Mouse (Mus musculus) limb, embryonic 11.5 days (tissue): ENCODE data around the gene Gm5460. TPM values are rescaled to one million over a fixed set of nuclear protein-coding genes. Genes with fewer than 3 reads are reported as not detected.

Experiments
- ATAC-seq: fragments of 200-750 bp; cut with Nextera tagmentation; 2 replicates; pipeline ENCODE4 v1.8.0; 2017; ENCODE audit warnings: low read depth; ENCODE audit not compliant: insufficient number of reproducible peaks, low FRiP score, low TSS enrichment
- DNase-seq: peaks from one replicate; pipeline ENCODE4 v3.0.0-alpha.2; 2015; ENCODE audit warnings: low spot score
- H3K27ac ChIP-seq: fragments of 300-500 bp; sonication (generic); replicated peaks from 2 replicates; pipeline ENCODE4 v1.5.1; 2014; ENCODE audit warnings: low read depth, mild to moderate bottlenecking, low read length
- H3K27me3 ChIP-seq: fragments of 300-500 bp; sonication (generic); 2 replicates; pipeline ENCODE4 v1.6.1; 2014; ENCODE audit warnings: mild to moderate bottlenecking, low read length, mixed read lengths; ENCODE audit not compliant: control insufficient read depth, insufficient read depth
- H3K36me3 ChIP-seq: fragments of 300-500 bp; sonication (generic); 2 replicates; pipeline ENCODE4 v1.6.1; 2014; ENCODE audit warnings: mild to moderate bottlenecking, low read length, moderate library complexity, mixed read lengths; ENCODE audit not compliant: control insufficient read depth, insufficient read depth
- H3K4me1 ChIP-seq: fragments of 300-500 bp; sonication (generic); 2 replicates; pipeline ENCODE4 v1.6.1; 2014; ENCODE audit warnings: low read length, mixed read lengths; ENCODE audit not compliant: control insufficient read depth, insufficient read depth
- H3K4me2 ChIP-seq: fragments of 300-500 bp; sonication (generic); 2 replicates; pipeline ENCODE4 v1.6.1; 2014; ENCODE audit warnings: low read depth, mild to moderate bottlenecking, moderate library complexity; ENCODE audit not compliant: severe bottlenecking
- H3K4me3 ChIP-seq: fragments of 300-500 bp; sonication (generic); 2 replicates; pipeline ENCODE4 v1.5.1; 2014; ENCODE audit warnings: low read depth, low read length
- H3K9ac ChIP-seq: fragments of 300-500 bp; sonication (generic); 2 replicates; pipeline ENCODE4 v1.6.1; 2014; ENCODE audit warnings: mild to moderate bottlenecking, low read length
- H3K9me3 ChIP-seq: fragments of 300-500 bp; sonication (generic); 2 replicates; pipeline ENCODE4 v1.6.1; 2016; ENCODE audit warnings: low read length; ENCODE audit not compliant: control insufficient read depth
- WGBS: fragments of 180-500 bp; shearing (Covaris S2); extraction: QIAGEN DNeasy Blood & Tissue Kit; methylation state at CpG from one replicate; pipeline ENCODE4 v1.1.7; 2014; 5-methylcytosine and 5-hydroxymethylcytosine counted together
- polyA plus RNA-seq: library from polyadenylated mRNA; unstranded; fragments of >200 nt; fragmentation: Nextera tagmentation; extraction: Ambion mirVana; gene quantifications from 2 replicates; pipeline ENCODE4 v1.2.1, GENCODE M21; 2014

The Gm5460 gene
- polyA plus RNA-seq, 1 experiment from 2014 or later = not detected

GRCm38 (mm10) chr14:33993521-33994289 lies 22.9 kb upstream of the Gm5460 start:
- H3K4me1 ChIP-seq = no peaks in the 10 kb centered on the region
- H3K9ac ChIP-seq = no peak overlapping the region
- H3K36me3 ChIP-seq = no peaks in the 10 kb centered on the region
- H3K9me3 ChIP-seq = no peaks in the 10 kb centered on the region
- no peaks in the 10 kb centered on the region for H3K27me3 ChIP-seq
- DNase-seq = no peak
- no peak overlapping the region for H3K4me3 ChIP-seq
- no peak overlapping the region for H3K4me2 ChIP-seq
- WGBS = 85% methylated on average over 6 of the region's 6 CpGs
- H3K27ac ChIP-seq = no peak overlapping the region
- no peak for ATAC-seq

GRCm38 (mm10) chr14:33997427-33997826 lies 19.1 kb upstream of the Gm5460 start:
- no peaks in the 10 kb centered on the region for H3K36me3 ChIP-seq
- no peaks in the 10 kb centered on the region for H3K9me3 ChIP-seq
- no peaks in the 10 kb centered on the region for H3K4me1 ChIP-seq
- no peak overlapping the region for H3K27ac ChIP-seq
- DNase-seq (peak; percentile 32), ATAC-seq (no peak)
- no peak overlapping the region for H3K9ac ChIP-seq
- H3K4me3 ChIP-seq = no peak overlapping the region
- no peak overlapping the region for H3K4me2 ChIP-seq
- WGBS = 47% methylated on average over 6 of the region's 6 CpGs
- H3K27me3 ChIP-seq = no peaks in the 10 kb centered on the region

GRCm38 (mm10) chr14:34000076-34000475 lies 16.5 kb upstream of the Gm5460 start:
- H3K4me3 ChIP-seq = no peak overlapping the region
- no peaks in the 10 kb centered on the region for H3K27me3 ChIP-seq
- H3K9me3 ChIP-seq = no peaks in the 10 kb centered on the region
- H3K36me3 ChIP-seq = no peaks in the 10 kb centered on the region
- DNase-seq (no peak), ATAC-seq (no peak)
- no peak overlapping the region for H3K4me2 ChIP-seq
- H3K9ac ChIP-seq = no peak overlapping the region
- H3K27ac ChIP-seq = no peak overlapping the region
- no peaks in the 10 kb centered on the region for H3K4me1 ChIP-seq

- H3K4me2 ChIP-seq = no peak overlapping the region
- no peak for ATAC-seq
- no peaks in the 10 kb centered on the region for H3K36me3 ChIP-seq
- H3K4me3 ChIP-seq = no peak overlapping the region
- no peak for DNase-seq
- no peak overlapping the region for H3K9ac ChIP-seq
- H3K27me3 ChIP-seq = no peaks in the 10 kb centered on the region
- H3K9me3 ChIP-seq = no peaks in the 10 kb centered on the region
- no peaks in the 10 kb centered on the region for H3K4me1 ChIP-seq
- no peak overlapping the region for H3K27ac ChIP-seq
These were observed 15.1 kb upstream of the Gm5460 start for GRCm38 (mm10) chr14:34001445-34001844.

- no peak overlapping the region for H3K4me2 ChIP-seq
- WGBS = 89% methylated on average over 5 of the region's 5 CpGs
- no peaks in the 10 kb centered on the region for H3K9me3 ChIP-seq
- H3K9ac ChIP-seq = no peak overlapping the region
- H3K4me1 ChIP-seq = no peaks in the 10 kb centered on the region
- no peak overlapping the region for H3K27ac ChIP-seq
- no peak for ATAC-seq
- H3K27me3 ChIP-seq = no peaks in the 10 kb centered on the region
- no peak overlapping the region for H3K4me3 ChIP-seq
- H3K36me3 ChIP-seq = no peaks in the 10 kb centered on the region
- DNase-seq = no peak
These were observed 14.2 kb upstream of the Gm5460 start for GRCm38 (mm10) chr14:34002358-34002757.

GRCm38 (mm10) chr14:34015063-34015462 lies 1.5 kb upstream of the Gm5460 start, which contains the start of gene Gm30083:
TSS of gene Gm30083 (minus strand) at chr14:34015182.
- Histone ChIP-seq H3K36me3 (no peaks in the 10 kb centered on the region), H3K4me2 (no peak within 1 kb of the TSS), H3K27ac (no peak within 1 kb of the TSS), H3K9ac (no peak within 1 kb of the TSS), H3K4me1 (no peaks in the 10 kb centered on the region), H3K4me3 (no peak within 1 kb of the TSS), H3K9me3 (no peaks in the 10 kb centered on the region), H3K27me3 (no peaks in the 10 kb centered on the region)
- no peak for ATAC-seq
- WGBS = 84% methylated on average over 3 of the region's 3 CpGs
- DNase-seq = no peak

- Histone ChIP-seq H3K4me2 (no peak overlapping the region), H3K9ac (no peak overlapping the region), H3K27ac (no peak overlapping the region), H3K9me3 (no peaks in the 10 kb centered on the region), H3K27me3 (no peaks in the 10 kb centered on the region), H3K36me3 (no peaks in the 10 kb centered on the region), H3K4me3 (no peak overlapping the region), H3K4me1 (no peaks in the 10 kb centered on the region)
- WGBS = 92% methylated on average over 2 of the region's 2 CpGs
- DNase-seq = no peak
- ATAC-seq = no peak
These were observed 380 bp downstream of the Gm5460 start for GRCm38 (mm10) chr14:34016938-34017337.

GRCm38 (mm10) chr14:34026710-34027109 lies 10.2 kb downstream of the Gm5460 start:
- no peak for DNase-seq
- H3K36me3 ChIP-seq = no peaks in the 10 kb centered on the region

More at GRCm38 (mm10) chr14:34026710-34027109, 10.2 kb downstream of the Gm5460 start:
- WGBS = 72% methylated on average over 2 of the region's 2 CpGs
- no peaks in the 10 kb centered on the region for H3K9me3 ChIP-seq
- H3K4me1 ChIP-seq = no peaks in the 10 kb centered on the region
- H3K27ac ChIP-seq = no peak overlapping the region
- H3K27me3 ChIP-seq = no peaks in the 10 kb centered on the region
- no peak overlapping the region for H3K4me3 ChIP-seq
- no peak overlapping the region for H3K4me2 ChIP-seq
- no peak overlapping the region for H3K9ac ChIP-seq
- ATAC-seq = no peak
